Mouse (Mus musculus): ENCODE measurements around the gene Pcdh15. TPM values are rescaled to one million over a fixed set of nuclear protein-coding genes. Genes with fewer than 3 reads are reported as not detected.

Gene Pcdh15
- total and polyA plus RNA-seq, 3 experiments = not detected

GRCm38 (mm10) chr10:73733246-73733645 is 634.1 kb downstream of the Pcdh15 start:
- H3K27ac ChIP-seq (ENCODE audit: control insufficient read depth, low read depth, low read length) = no peak overlapping the region
- H3K4me3 ChIP-seq (ENCODE audit: control insufficient read depth in 1 of 2, insufficient read depth in 1 of 2, low read depth in 2 of 2, low read length in 2 of 2) = no peak overlapping the region
- no peak for DNase-seq (ENCODE audit: low read depth, low spot score)
- H3K4me1 ChIP-seq (ENCODE audit: control insufficient read depth in 1 of 2, insufficient read depth in 2 of 2, low read length in 2 of 2) = no peaks in the 10 kb centered on the region
- H3K9me3 ChIP-seq (replicated peaks; ENCODE audit: insufficient read depth, low read length) = no peaks in the 10 kb centered on the region
- no peaks in the 10 kb centered on the region for H3K36me3 ChIP-seq (ENCODE audit: control insufficient read depth in 1 of 2, insufficient read depth in 2 of 2, low read length in 2 of 2)
- no peaks in the 10 kb centered on the region for H3K79me2 ChIP-seq (ENCODE audit: control insufficient read depth, insufficient read depth, low read length, poor library complexity)
- H3K9ac ChIP-seq (ENCODE audit: control insufficient read depth, low read depth, low read length, poor library complexity, severe bottlenecking) = no peak overlapping the region
- H3K27me3 ChIP-seq (ENCODE audit: control insufficient read depth in 1 of 2, insufficient read depth in 2 of 2, low read length in 2 of 2) = no peaks in the 10 kb centered on the region
- TF ChIP-seq ELF1 (IDR thresholded peaks at IDR 0.05; ENCODE audit: low read depth, low read length) = no peak
- no peak for TF ChIP-seq JUND (IDR thresholded peaks at IDR 0.05; ENCODE audit: low read depth, low read length)
- no peak for TF ChIP-seq USF2 (IDR thresholded peaks at IDR 0.05; ENCODE audit: borderline replicate concordance in 1 of 2, insufficient read depth in 1 of 2, low read depth in 1 of 2, low read length in 2 of 2)
- TF ChIP-seq MAX (IDR thresholded peaks at IDR 0.05; ENCODE audit: low read length) = no peak
- no peak for TF ChIP-seq POLR2A (IDR thresholded peaks at IDR 0.05; ENCODE audit: control insufficient read depth in 1 of 2, insufficient read depth in 1 of 2, low read depth in 1 of 2, low read length in 2 of 2, poor library complexity in 1 of 2)
- no peak for TF ChIP-seq POLR2AphosphoS2 (IDR thresholded peaks at IDR 0.05; ENCODE audit: low read length)
- TF ChIP-seq SIN3A (IDR thresholded peaks at IDR 0.05; ENCODE audit: low read length) = no peak
- TF ChIP-seq ZKSCAN1 (IDR thresholded peaks at IDR 0.05; ENCODE audit: low read depth, low read length) = no peak
- TF ChIP-seq MYC (IDR thresholded peaks at IDR 0.05; ENCODE audit: low read depth, low read length) = no peak
- TF ChIP-seq ZNF384 (IDR thresholded peaks at IDR 0.05; ENCODE audit: low read depth, low read length) = no peak
- TF ChIP-seq ETS1 (IDR thresholded peaks at IDR 0.05; ENCODE audit: low read depth, low read length) = no peak
- TF ChIP-seq EP300 (IDR thresholded peaks at IDR 0.05; ENCODE audit: low read depth in 1 of 2, low read length in 2 of 2) = no peak
- no peak for TF ChIP-seq NRF1 (IDR thresholded peaks at IDR 0.05; ENCODE audit: insufficient read depth, low read depth, low read length, poor library complexity, severe bottlenecking)
- no peak for TF ChIP-seq BHLHE40 (IDR thresholded peaks at IDR 0.05; ENCODE audit: borderline replicate concordance, low read depth, low read length)

GRCm38 (mm10) chr10:73749021-73749420 is 649.9 kb downstream of the Pcdh15 start:
- Histone ChIP-seq H3K4me3 (ENCODE audit: control insufficient read depth in 1 of 2, insufficient read depth in 1 of 2, low read depth in 2 of 2, low read length in 2 of 2) (no peak overlapping the region), H3K79me2 (ENCODE audit: control insufficient read depth, insufficient read depth, low read length, poor library complexity) (no peaks in the 10 kb centered on the region), H3K27me3 (ENCODE audit: control insufficient read depth in 1 of 2, insufficient read depth in 2 of 2, low read length in 2 of 2) (no peaks in the 10 kb centered on the region), H3K27ac (ENCODE audit: control insufficient read depth, low read depth, low read length) (no peak overlapping the region), H3K36me3 (ENCODE audit: control insufficient read depth in 1 of 2, insufficient read depth in 2 of 2, low read length in 2 of 2) (no peaks in the 10 kb centered on the region), H3K4me1 (ENCODE audit: control insufficient read depth in 1 of 2, insufficient read depth in 2 of 2, low read length in 2 of 2) (no peaks in the 10 kb centered on the region), H3K9ac (ENCODE audit: control insufficient read depth, low read depth, low read length, poor library complexity, severe bottlenecking) (no peak overlapping the region), H3K9me3 (replicated peaks; ENCODE audit: insufficient read depth, low read length) (no peaks in the 10 kb centered on the region)
- no peak for TF ChIP-seq POLR2A (IDR thresholded peaks at IDR 0.05; ENCODE audit: control insufficient read depth in 1 of 2, insufficient read depth in 1 of 2, low read depth in 1 of 2, low read length in 2 of 2, poor library complexity in 1 of 2)
- no peak for TF ChIP-seq MAFK (IDR thresholded peaks at IDR 0.05; ENCODE audit: borderline replicate concordance, low read depth, low read length)
- TF ChIP-seq BHLHE40 (IDR thresholded peaks at IDR 0.05; ENCODE audit: borderline replicate concordance, low read depth, low read length) = no peak
- no peak for TF ChIP-seq MAX (IDR thresholded peaks at IDR 0.05; ENCODE audit: low read length)
- no peak for TF ChIP-seq POLR2AphosphoS2 (IDR thresholded peaks at IDR 0.05; ENCODE audit: low read length)
- TF ChIP-seq MAZ (IDR thresholded peaks at IDR 0.05; ENCODE audit: low read depth, low read length) = no peak
- no peak for DNase-seq (ENCODE audit: low read depth, low spot score)

All from MEL (cell line).